Mouse (Mus musculus) midbrain, embryonic 16.5 days (tissue): ENCODE measurements around the gene Dnajb1. TPM values are rescaled to one million over a fixed set of nuclear protein-coding genes. Genes with fewer than 3 reads are reported as not detected.
"Not testable (repeated sequence)": the region's sequence is repeated elsewhere in the genome, so short reads cannot be mapped to it uniquely, and the experiment has no call there.

ENCODE experiments used
- ATAC-seq: fragments of 200-750 bp; cut with Nextera tagmentation; 2 replicates; pipeline ENCODE4 v1.8.0; 2017; ENCODE audit warnings: moderate TSS enrichment
- H3K27ac ChIP-seq: fragments of 300-500 bp; sonication (generic); 2 replicates; pipeline ENCODE4 v1.5.1; 2014; ENCODE audit warnings: mild to moderate bottlenecking, low read length, mixed read lengths
- H3K27me3 ChIP-seq: fragments of 300-500 bp; sonication (generic); 2 replicates; pipeline ENCODE4 v1.6.1; 2014; ENCODE audit warnings: low read depth, low read length, mixed read lengths; ENCODE audit not compliant: control insufficient read depth, insufficient read depth
- H3K36me3 ChIP-seq: fragments of 300-500 bp; sonication (generic); 2 replicates; pipeline ENCODE4 v1.6.1; 2014; ENCODE audit warnings: mild to moderate bottlenecking, low read length, moderate library complexity, mixed read lengths; ENCODE audit not compliant: control insufficient read depth, insufficient read depth
- H3K4me1 ChIP-seq: fragments of 300-500 bp; sonication (generic); 2 replicates; pipeline ENCODE4 v1.6.1; 2014; ENCODE audit warnings: mild to moderate bottlenecking, low read length, mixed read lengths; ENCODE audit not compliant: control insufficient read depth, insufficient read depth
- H3K4me2 ChIP-seq: fragments of 300-500 bp; sonication (generic); 2 replicates; pipeline ENCODE4 v1.6.1; 2014; ENCODE audit warnings: mild to moderate bottlenecking, low read length, mixed read lengths
- H3K4me3 ChIP-seq: fragments of 300-500 bp; sonication (generic); 2 replicates; pipeline ENCODE4 v1.5.1; 2014; ENCODE audit warnings: low read depth, mild to moderate bottlenecking, low read length, moderate library complexity, mixed read lengths
- H3K9ac ChIP-seq: fragments of 300-500 bp; sonication (generic); 2 replicates; pipeline ENCODE4 v1.6.1; 2014; ENCODE audit warnings: low read depth, low read length, mixed read lengths
- H3K9me3 ChIP-seq: fragments of 300-500 bp; sonication (generic); replicated peaks from 2 replicates; pipeline ENCODE4 v1.6.1; 2014; ENCODE audit warnings: mild to moderate bottlenecking, low read length, mixed read lengths; ENCODE audit not compliant: control insufficient read depth, poor library complexity, severe bottlenecking
- WGBS: fragments of 180-500 bp; shearing (Covaris S2); extraction: QIAGEN DNeasy Blood & Tissue Kit; methylation state at CpG from one replicate; pipeline ENCODE4 v1.1.7; 2014; 5-methylcytosine and 5-hydroxymethylcytosine counted together
- polyA plus RNA-seq: library from polyadenylated mRNA; unstranded; fragments of >200 nt; fragmentation: Nextera tagmentation; extraction: Ambion mirVana; gene quantifications from 2 replicates; pipeline ENCODE4 v1.2.1, GENCODE M21; 2015

Dnajb1 gene
- polyA plus RNA-seq, 1 experiment from 2014 or later, result 60.2 TPM

- WGBS, result 87% methylated on average over 3 of the region's 3 CpGs
- ATAC-seq, result no peak
- Histone ChIP-seq H3K9me3 (no peaks in the 10 kb centered on the region), H3K4me1 (peaks cover 34% of the 10 kb centered on the region), H3K9ac (no peak overlapping the region), H3K4me2 (no peak overlapping the region), H3K27ac (no peak overlapping the region), H3K27me3 (no peaks in the 10 kb centered on the region), H3K36me3 (no peaks in the 10 kb centered on the region), H3K4me3 (no peak overlapping the region)
These were observed 22.7 kb upstream of the Dnajb1 start for GRCm38 (mm10) chr8:83585333-83585732.

- peaks cover 50% of the 10 kb centered on the region for H3K4me1 ChIP-seq
These were observed 20.3 kb upstream of the Dnajb1 start for GRCm38 (mm10) chr8:83587644-83588043.

GRCm38 (mm10) chr8:83588886-83589285, 19.1 kb upstream of the Dnajb1 start:
- ATAC-seq, result no peak
- Histone ChIP-seq H3K36me3 (no peaks in the 10 kb centered on the region), H3K4me2 (no peak overlapping the region), H3K27me3 (no peaks in the 10 kb centered on the region), H3K4me3 (no peak overlapping the region), H3K9me3 (no peaks in the 10 kb centered on the region), H3K4me1 (peaks cover 53% of the 10 kb centered on the region), H3K27ac (no peak overlapping the region), H3K9ac (no peak overlapping the region)
- 96% methylated on average over 5 of the region's 5 CpGs for WGBS

More at GRCm38 (mm10) chr8:83587644-83588043, 20.3 kb upstream of the Dnajb1 start:
- Histone ChIP-seq H3K4me3 (no peak overlapping the region), H3K4me2 (no peak overlapping the region), H3K27ac (no peak overlapping the region), H3K27me3 (no peaks in the 10 kb centered on the region), H3K9me3 (no peaks in the 10 kb centered on the region), H3K9ac (no peak overlapping the region), H3K36me3 (no peaks in the 10 kb centered on the region)
- no peak for ATAC-seq
- 91% methylated on average over 6 of the region's 6 CpGs for WGBS

GRCm38 (mm10) chr8:83590488-83591023, 17.4 kb upstream of the Dnajb1 start:
- Histone ChIP-seq H3K4me1 (peaks cover 46% of the 10 kb centered on the region), H3K4me2 (peak overlapping the region; percentile 87), H3K9ac (no peak overlapping the region)

GRCm38 (mm10) chr8:83592682-83593081, 15.3 kb upstream of the Dnajb1 start:
- Histone ChIP-seq H3K9ac (peak overlapping the region; percentile 85), H3K27ac (0 out of 2 replicates have a peak overlapping the region, but pooled peaks have one; percentile 39), H3K27me3 (no peaks in the 10 kb centered on the region), H3K9me3 (no peaks in the 10 kb centered on the region), H3K4me2 (peak overlapping the region; percentile 87), H3K4me3 (peak overlapping the region; percentile 78), H3K36me3 (no peaks in the 10 kb centered on the region), H3K4me1 (peaks cover 45% of the 10 kb centered on the region)
- WGBS, result 55% methylated on average over 3 of the region's 3 CpGs
- ATAC-seq, result no peak

More at GRCm38 (mm10) chr8:83590488-83591023, 17.4 kb upstream of the Dnajb1 start:
- H3K27me3 ChIP-seq, result no peaks in the 10 kb centered on the region
- no peaks in the 10 kb centered on the region for H3K9me3 ChIP-seq
- H3K4me3 ChIP-seq, result no peak overlapping the region
- ATAC-seq, result no peak
- no peaks in the 10 kb centered on the region for H3K36me3 ChIP-seq
- 79% methylated on average over 7 of the region's 7 CpGs for WGBS
- no peak overlapping the region for H3K27ac ChIP-seq

GRCm38 (mm10) chr8:83593325-83594166, 14.4 kb upstream of the Dnajb1 start:
- no peak for ATAC-seq
- WGBS, result 4% methylated on average over 22 of the region's 22 CpGs
- Histone ChIP-seq H3K36me3 (no peaks in the 10 kb centered on the region), H3K4me3 (peak overlapping the region; percentile 78), H3K4me1 (peaks cover 39% of the 10 kb centered on the region), H3K27ac (peak overlapping the region; percentile 97), H3K9me3 (no peaks in the 10 kb centered on the region), H3K27me3 (no peaks in the 10 kb centered on the region), H3K4me2 (peak overlapping the region; percentile 87), H3K9ac (peak overlapping the region; percentile 85)

- no peaks in the 10 kb centered on the region for H3K27me3 ChIP-seq
- H3K9me3 ChIP-seq, result no peaks in the 10 kb centered on the region
- peaks cover 31% of the 10 kb centered on the region for H3K4me1 ChIP-seq
- H3K4me3 ChIP-seq, result peak overlapping the region; percentile 78
- ATAC-seq, result peak; percentile 97
- no peaks in the 10 kb centered on the region for H3K36me3 ChIP-seq
- peak overlapping the region; percentile 87 for H3K4me2 ChIP-seq
- H3K27ac ChIP-seq, result peak overlapping the region; percentile 97
- WGBS, result under 1% methylated on average over 43 of the region's 43 CpGs
- H3K9ac ChIP-seq, result peak overlapping the region; percentile 85
These were observed 13.6 kb upstream of the Dnajb1 start for GRCm38 (mm10) chr8:83594167-83595049.

GRCm38 (mm10) chr8:83595050-83595345, 13.0 kb upstream of the Dnajb1 start:
- Histone ChIP-seq H3K27ac (peak overlapping the region; percentile 88), H3K4me2 (peak overlapping the region; percentile 51), H3K4me1 (peaks cover 27% of the 10 kb centered on the region), H3K4me3 (peak overlapping the region; percentile 78), H3K9ac (peak overlapping the region; percentile 48)
- H3K36me3 ChIP-seq, H3K27me3 ChIP-seq, H3K9me3 ChIP-seq, ATAC-seq: not testable (repeated sequence)
- 54% methylated on average over 3 of the region's 3 CpGs for WGBS
